Mouse (Mus musculus) brain, adult 2 months (tissue): ENCODE measurements at regions not wholly inside any gene's neighbourhood (a gene's known extent, or its start where the extent isn't known, plus 50 kb on each side); places are given as distances from the start of the nearest gene placed in this dataset.

Experiments used
- DNase-seq: peaks from one replicate; pipeline ENCODE4 v3.0.0; 2011; ENCODE audit warnings: low read depth, low spot score

DNA sequence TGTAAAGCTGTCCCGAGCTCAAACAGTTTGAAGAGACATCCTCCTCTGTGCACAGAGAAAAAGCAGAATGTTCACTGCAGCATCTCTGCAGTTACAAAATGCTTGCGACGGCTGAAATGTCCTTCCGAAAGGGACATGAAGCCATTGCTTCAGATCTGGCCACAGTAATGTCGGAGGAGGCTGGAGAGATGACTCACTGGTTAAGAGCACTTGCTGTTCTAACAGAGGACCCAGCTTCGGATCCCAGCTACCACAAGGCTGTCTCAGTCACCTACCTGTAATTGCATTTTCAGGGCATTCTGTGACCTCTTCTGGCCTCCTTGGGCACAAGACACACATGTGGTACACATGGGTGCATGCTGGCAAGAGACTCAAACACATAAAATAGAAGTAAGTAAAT, 63.5 kb upstream of the Nr5a2 start:
- peak; percentile 17 for DNase-seq

DNA sequence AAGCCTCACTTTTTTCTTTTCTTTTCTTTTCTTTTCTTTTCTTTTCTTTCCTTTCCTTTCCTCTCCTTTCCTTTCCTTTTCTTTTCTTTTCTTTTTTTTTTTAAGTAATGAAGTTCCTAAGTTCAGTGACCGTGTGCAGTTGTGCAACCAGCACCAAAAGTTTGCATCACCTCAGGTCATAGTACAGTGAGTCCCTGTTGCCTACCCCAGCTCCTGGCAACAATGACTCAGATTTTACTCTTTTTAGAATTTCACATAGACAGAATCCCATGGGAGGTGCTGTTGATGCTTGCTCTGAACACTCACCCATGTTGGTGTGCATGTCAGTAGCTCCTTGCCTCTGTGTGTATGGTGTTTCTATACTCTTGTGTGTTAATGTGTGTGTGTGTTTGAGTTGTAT, 60.3 kb upstream of the Nr5a2 start:
- no peak for DNase-seq

DNA sequence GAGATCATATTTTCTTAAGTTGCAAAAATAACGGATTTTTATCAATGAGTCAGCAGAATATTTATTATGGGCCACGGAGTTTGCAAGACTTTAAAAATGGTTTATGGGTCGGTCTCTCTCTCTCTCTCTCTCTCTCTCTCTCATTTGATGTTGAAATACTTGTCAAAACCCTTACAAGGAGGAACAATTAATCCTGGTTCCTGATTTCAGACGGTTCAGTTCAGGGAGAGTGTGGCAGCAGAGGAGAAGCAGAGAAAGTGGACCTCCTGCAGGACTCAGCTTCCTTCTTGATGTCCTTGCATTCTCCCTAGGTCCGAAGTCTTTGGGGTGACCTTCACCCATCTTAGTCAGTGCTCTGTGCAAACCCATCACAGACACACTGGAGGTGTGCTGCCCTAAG, 57.4 kb upstream of the Nr5a2 start:
- DNase-seq = no peak

DNA sequence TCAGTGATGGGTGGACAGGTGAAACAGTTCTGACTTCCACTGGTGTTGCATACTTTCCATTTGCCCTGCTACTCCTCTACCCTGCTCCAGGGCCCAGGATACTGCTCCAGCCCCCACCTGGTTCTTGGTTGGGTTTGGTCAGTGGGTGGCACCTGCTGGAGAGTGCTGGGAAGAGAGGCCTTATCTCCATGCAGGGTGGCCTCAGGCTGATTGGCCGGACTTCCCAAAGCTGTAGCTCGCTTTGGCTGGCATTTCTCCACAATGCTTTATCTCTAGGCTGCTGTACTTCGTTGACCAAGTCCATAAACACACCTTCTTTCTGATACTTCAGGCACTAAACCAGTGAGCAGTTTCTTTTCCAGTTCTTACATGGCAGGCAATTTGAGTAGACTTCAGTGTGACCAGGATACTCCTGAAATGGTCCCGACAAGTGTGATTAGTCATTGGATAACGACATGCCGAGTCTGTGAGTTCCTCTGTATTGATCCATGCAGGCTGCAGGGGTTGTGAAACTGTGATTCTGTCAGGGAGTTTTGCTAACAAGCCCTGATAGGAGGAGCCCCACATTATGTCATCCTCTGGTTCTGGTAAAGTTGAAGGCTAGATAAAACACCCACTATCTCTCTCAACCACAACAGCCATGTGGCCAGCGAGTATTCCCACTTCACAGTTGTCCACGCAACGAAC, 50.1 kb upstream of the Nr5a2 start:
- DNase-seq = no peak
